Comparison of ENCODE assay signal across 10 mouse cellular contexts in the genomic region with DNA sequence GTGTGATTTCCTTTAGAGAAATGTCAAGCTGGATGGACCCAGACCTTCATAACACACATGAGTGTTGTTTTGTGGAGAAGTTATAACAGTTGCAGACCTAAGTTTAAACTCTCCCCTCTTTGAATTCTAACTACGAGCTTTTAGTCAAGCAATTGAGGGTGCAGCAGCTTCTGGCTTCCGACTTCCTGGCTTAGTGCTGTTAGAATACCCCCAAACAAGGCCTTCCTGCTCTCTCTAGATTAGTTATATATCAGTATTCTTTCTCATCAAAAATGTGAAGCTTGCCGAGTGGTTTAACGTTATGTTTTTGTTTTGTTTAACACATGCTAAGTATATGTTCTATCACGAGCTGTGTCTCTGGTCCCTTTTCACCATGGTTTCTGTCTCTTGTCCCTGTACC. TPM values are rescaled to one million over a fixed set of nuclear protein-coding genes. Genes with fewer than 3 reads are reported as not detected.
DNase-seq lines count a peak whose midpoint lies in the region; ATAC-seq and TF ChIP-seq lines count a peak whose summit lies in the region.
"Had no signal": no experiment of that assay in that cellular context is flagged by ENCODE, and none has a peak within 500 bp of the region (broad histone marks: within the 10 kb centered on the region; RNA-seq: fewer than 3 reads in every experiment).

No protein-coding gene starts in this region.

- H3K9me3 ChIP-seq in heart, embryonic 12.5 days (replicated peaks) = no peaks in the 10 kb centered on the region
- H3K9me3 ChIP-seq in midbrain, embryonic 10.5 days (replicated peaks) = no peaks in the 10 kb centered on the region
- H3K9me3 ChIP-seq in midbrain, embryonic 14.5 days (ENCODE audit: control insufficient read depth, low read length) = no peaks in the 10 kb centered on the region
- H3K9me3 ChIP-seq: limb, embryonic 15.5 days; neural tube, embryonic 15.5 days had no signal

- H3K4me3 ChIP-seq in heart, embryonic 12.5 days = no peak overlapping the region
- H3K4me3 ChIP-seq in midbrain, embryonic 10.5 days = no peak overlapping the region
- H3K4me3 ChIP-seq in midbrain, embryonic 14.5 days (replicated peaks; ENCODE audit: low read depth, low read length) = no peak overlapping the region
- peak overlapping the region; percentile 56 for H3K4me3 ChIP-seq in embryonic fibroblast, embryonic 13.5 days (ENCODE audit: insufficient read depth, low read length)
- no peak overlapping the region for H3K4me3 ChIP-seq in small intestine, adult 2 months (ENCODE audit: low read depth, low read length)
- H3K4me3 ChIP-seq: limb, embryonic 15.5 days; neural tube, embryonic 15.5 days had no signal

- ATAC-seq in heart, embryonic 12.5 days (ENCODE audit: insufficient number of reproducible peaks, low FRiP score) = no peak
- no peak for ATAC-seq in midbrain, embryonic 14.5 days (ENCODE audit: low FRiP score, low TSS enrichment)

- H3K36me3 ChIP-seq in heart, embryonic 12.5 days = peaks cover 7% of the 10 kb centered on the region; the same call in 1 of the 2 replicates
- no peaks in the 10 kb centered on the region for H3K36me3 ChIP-seq in midbrain, embryonic 10.5 days
- no peaks in the 10 kb centered on the region for H3K36me3 ChIP-seq in midbrain, embryonic 14.5 days (ENCODE audit: control insufficient read depth, insufficient read depth, low read length)
- no peaks in the 10 kb centered on the region for H3K36me3 ChIP-seq in small intestine, adult 2 months (ENCODE audit: control insufficient read depth, insufficient read depth, low read length)
- H3K36me3 ChIP-seq: neural tube, embryonic 15.5 days had no signal

- intact Hi-C loops in heart, postnatal 36 days (cut with DNase I) = no loop called here

- no peaks in the 10 kb centered on the region for H3K27me3 ChIP-seq in heart, embryonic 12.5 days (replicated peaks)
- no peaks in the 10 kb centered on the region for H3K27me3 ChIP-seq in midbrain, embryonic 10.5 days (ENCODE audit: low read depth, poor library complexity, severe bottlenecking)
- H3K27me3 ChIP-seq in midbrain, embryonic 14.5 days (ENCODE audit: control insufficient read depth, insufficient read depth, low read length) = no peaks in the 10 kb centered on the region
- no peaks in the 10 kb centered on the region for H3K27me3 ChIP-seq in small intestine, adult 2 months (ENCODE audit: control insufficient read depth, insufficient read depth, low read length)
- H3K27me3 ChIP-seq: limb, embryonic 15.5 days; neural tube, embryonic 15.5 days had no signal

- 0 out of 2 replicates have a peak overlapping the region, but pooled peaks have one; percentile 20 for H3K4me2 ChIP-seq in heart, embryonic 12.5 days
- no peak overlapping the region for H3K4me2 ChIP-seq in midbrain, embryonic 14.5 days (ENCODE audit: low read length)
- H3K4me2 ChIP-seq: limb, embryonic 15.5 days; neural tube, embryonic 15.5 days had no signal

- H3K4me1 ChIP-seq in heart, embryonic 12.5 days (replicated peaks) = peaks cover 70% of the 10 kb centered on the region
- H3K4me1 ChIP-seq in midbrain, embryonic 10.5 days = peaks cover 29% of the 10 kb centered on the region
- peaks cover 4% of the 10 kb centered on the region; the same call in 1 of the 2 replicates for H3K4me1 ChIP-seq in midbrain, embryonic 14.5 days (ENCODE audit: control insufficient read depth, insufficient read depth, low read length)
- H3K4me1 ChIP-seq in embryonic fibroblast, embryonic 13.5 days (ENCODE audit: control insufficient read depth, insufficient read depth, low read length) = peaks cover 30% of the 10 kb centered on the region
- H3K4me1 ChIP-seq in small intestine, adult 2 months (ENCODE audit: control insufficient read depth, insufficient read depth, insufficient read length, low read length) = peaks cover 19% of the 10 kb centered on the region

- WGBS in heart, embryonic 12.5 days = 44% methylated on average over 5 of the region's 5 CpGs
- WGBS in midbrain, embryonic 10.5 days = 53% methylated on average over 5 of the region's 5 CpGs
- 66% methylated on average over 5 of the region's 5 CpGs for WGBS in midbrain, embryonic 14.5 days
- WGBS in small intestine, adult 2 months = 43% methylated on average over 5 of the region's 5 CpGs

- no peak for TF ChIP-seq CTCF in embryonic fibroblast, embryonic 13.5 days (IDR thresholded peaks at IDR 0.05; ENCODE audit: borderline replicate concordance, insufficient read depth, low read length)
- TF ChIP-seq CTCF in small intestine, adult 2 months (IDR thresholded peaks at IDR 0.05; ENCODE audit: extremely low read depth, insufficient read length, insufficient replicate concordance, low read depth, low read length) = no peak

- H3K9ac ChIP-seq in heart, embryonic 12.5 days = peak overlapping the region; percentile 13; the same call in 1 of the 2 replicates
- H3K9ac ChIP-seq in midbrain, embryonic 14.5 days (replicated peaks; ENCODE audit: low read length) = no peak overlapping the region
- H3K9ac ChIP-seq: limb, embryonic 15.5 days; neural tube, embryonic 15.5 days had no signal

- no peak overlapping the region for H3K27ac ChIP-seq in heart, embryonic 12.5 days (ENCODE audit: poor library complexity, severe bottlenecking)
- H3K27ac ChIP-seq in midbrain, embryonic 10.5 days (replicated peaks) = peak overlapping the region; percentile 67; the same call in 1 of the 2 replicates
- H3K27ac ChIP-seq in midbrain, embryonic 14.5 days (replicated peaks; ENCODE audit: low read depth, low read length) = no peak overlapping the region
- H3K27ac ChIP-seq in embryonic fibroblast, embryonic 13.5 days (ENCODE audit: insufficient read depth, low read length) = peak overlapping the region; percentile 76
- H3K27ac ChIP-seq in small intestine, adult 2 months (ENCODE audit: insufficient read depth, low read depth, low read length) = peak overlapping the region; percentile 54; the same call in 1 of the 2 replicates
- H3K27ac ChIP-seq: limb, embryonic 15.5 days; neural tube, embryonic 15.5 days had no signal

- no peak; the same call in 1 of the 2 replicates for TF ChIP-seq POLR2A in embryonic fibroblast, embryonic 13.5 days (IDR thresholded peaks at IDR 0.05; ENCODE audit: low read depth, low read length)
- no peak for TF ChIP-seq POLR2A in small intestine, adult 2 months (IDR thresholded peaks at IDR 0.05; ENCODE audit: low read depth, low read length)

- no peak for DNase-seq in heart, postnatal 36 days
- DNase-seq in midbrain, embryonic 10.5 days (ENCODE audit: low spot score) = no peak
- DNase-seq in midbrain, embryonic 14.5 days = no peak
- no peak for DNase-seq in right cerebral cortex, postnatal 25 days
- DNase-seq in urinary bladder, adult 18-20 months (ENCODE audit: low spot score in 2 of 2) = no peak

RNA-seq across cellular contexts. Expression of gene Lpp, which starts 56.9 kb away (rescaled TPM):
- polyA plus RNA-seq in heart, embryonic 12.5 days (2016; fragmentation: Nextera tagmentation; extraction: Ambion mirVana) = 50.0 and 58.0 TPM in 2 replicates
- 10 to 100 TPM; 29.5 to 32.5 TPM for total RNA-seq in heart, postnatal 36 days (2021)
- 21.7 and 23.0 TPM in 2 replicates for polyA plus RNA-seq in midbrain, embryonic 10.5 days (2016; fragmentation: Nextera tagmentation; extraction: Ambion mirVana)
- 5.8 and 9.6 TPM in 2 replicates for polyA plus RNA-seq in midbrain, embryonic 14.5 days (2014; fragmentation: Nextera tagmentation; extraction: Ambion mirVana)
- 256 and 360 TPM in 2 replicates for polyA plus RNA-seq in embryonic fibroblast, embryonic 13.5 days (2011; ENCODE audit: insufficient read length, low read depth, missing spikeins)
- polyA plus RNA-seq in small intestine, adult 2 months (2012; rRNA removed) = 14.2 and 23.6 TPM in 2 replicates

Comparison
In these comparisons a context has a peak if more than half of its experiments do, and no peak if none do; other contexts are left out.
1. H3K27ac ChIP-seq: peak in midbrain, embryonic 10.5 days (single experiment), embryonic fibroblast, embryonic 13.5 days (single experiment) and small intestine, adult 2 months (single experiment); none in heart, embryonic 12.5 days (single experiment) and midbrain, embryonic 14.5 days (single experiment).